Mouse (Mus musculus): ENCODE measurements at regions not wholly inside any gene's neighbourhood (a gene's known extent, or its start where the extent isn't known, plus 50 kb on each side); places are given as distances from the start of the nearest gene placed in this dataset.

GRCm38 (mm10) chrX:58812824-58813223 is 96.3 kb upstream of the 4930550L24Rik start:
- peak; percentile 59 for DNase-seq (ENCODE audit: low spot score)

Data from embryo, embryonic 10 days (tissue).